Mouse (Mus musculus): ENCODE data around the gene Kcnab1. TPM values are rescaled to one million over a fixed set of nuclear protein-coding genes. Genes with fewer than 3 reads are reported as not detected.

Gene Kcnab1
- total and polyA plus RNA-seq, 3 experiments = 0.38 to 0.81 (median 0.76) TPM

DNA sequence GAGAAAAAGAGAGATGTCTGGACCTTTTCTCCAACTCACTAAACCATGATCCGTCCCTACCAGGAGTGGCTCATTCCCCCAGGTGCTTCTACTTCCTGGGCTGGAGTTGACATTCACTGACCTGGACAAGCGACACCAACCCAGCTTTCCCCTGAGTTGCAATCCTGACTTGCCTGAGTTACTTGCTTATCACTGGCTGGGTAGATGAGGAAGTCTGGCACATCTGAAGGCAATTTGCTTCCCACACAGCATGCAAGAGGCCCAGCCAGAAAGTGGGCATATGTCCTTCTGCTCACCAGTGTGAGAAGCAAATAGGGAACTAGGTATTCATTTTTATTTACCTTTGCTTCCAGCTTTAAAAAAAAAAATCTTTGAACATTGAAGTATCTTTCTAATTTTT, 174.2 kb downstream of the Kcnab1 start:
- H3K79me2 ChIP-seq (replicated peaks; ENCODE audit: control insufficient read depth, extremely low read depth, insufficient read depth, poor library complexity, severe bottlenecking) = no peaks in the 10 kb centered on the region
- no peaks in the 10 kb centered on the region for H3K4me1 ChIP-seq (ENCODE audit: control insufficient read depth in 1 of 2, insufficient read depth in 2 of 2)
- H3K27ac ChIP-seq (ENCODE audit: insufficient read depth, low read depth) = no peak overlapping the region
- TF ChIP-seq UBTF (IDR thresholded peaks at IDR 0.05; ENCODE audit: low read depth, low read length) (no peak), SIN3A (IDR thresholded peaks at IDR 0.05; ENCODE audit: low read length) (no peak), RCOR1 (conservative IDR thresholded peaks at IDR 0.05; ENCODE audit: low read depth, low read length) (no peak), RAD21 (IDR thresholded peaks at IDR 0.05; ENCODE audit: low read depth, low read length) (no peak), ZNF384 (IDR thresholded peaks at IDR 0.05; ENCODE audit: low read depth, low read length) (no peak), MAX (IDR thresholded peaks at IDR 0.05; ENCODE audit: low read length) (no peak), CHD2 (IDR thresholded peaks at IDR 0.05; ENCODE audit: low read length) (no peak), PAX5 (IDR thresholded peaks at IDR 0.05; ENCODE audit: low read length) (no peak), POLR2A (IDR thresholded peaks at IDR 0.05; ENCODE audit: low read depth, low read length) (no peak), IRF4 (IDR thresholded peaks at IDR 0.05; ENCODE audit: low read depth, low read length) (no peak)
- in situ Hi-C loops (cut with MboI; ENCODE audit: low pct_ligation_motif_present, low pct_unique_long_range_greater_than_20kb, low sequenced_read_pairs) (no loop called here), dilution Hi-C loops (cut with MboI; ENCODE audit: extremely low pct_ligation_motif_present, extremely low pct_unique_long_range_greater_than_20kb, low sequenced_read_pairs) (no loop called here)
- no peaks in the 10 kb centered on the region for H3K27me3 ChIP-seq (replicated peaks)
- no peaks in the 10 kb centered on the region for H3K36me3 ChIP-seq (replicated peaks in 1 of 2; ENCODE audit: control insufficient read depth in 1 of 2, insufficient read depth in 1 of 2, low read length in 1 of 2)
- H3K4me2 ChIP-seq (ENCODE audit: insufficient read depth, low read depth, poor library complexity, severe bottlenecking) = no peak overlapping the region
- peaks cover 3% of the 10 kb centered on the region for H3K9me3 ChIP-seq (replicated peaks; ENCODE audit: low read length)
- no peak overlapping the region for H3K9ac ChIP-seq (ENCODE audit: insufficient read depth, low read depth)
- H3K4me3 ChIP-seq (replicated peaks in 1 of 3; ENCODE audit: low read depth in 2 of 3, low read length in 2 of 3, poor library complexity in 1 of 3) = no peak overlapping the region
- DNase-seq (ENCODE audit: extremely low read depth) = no peak

DNA sequence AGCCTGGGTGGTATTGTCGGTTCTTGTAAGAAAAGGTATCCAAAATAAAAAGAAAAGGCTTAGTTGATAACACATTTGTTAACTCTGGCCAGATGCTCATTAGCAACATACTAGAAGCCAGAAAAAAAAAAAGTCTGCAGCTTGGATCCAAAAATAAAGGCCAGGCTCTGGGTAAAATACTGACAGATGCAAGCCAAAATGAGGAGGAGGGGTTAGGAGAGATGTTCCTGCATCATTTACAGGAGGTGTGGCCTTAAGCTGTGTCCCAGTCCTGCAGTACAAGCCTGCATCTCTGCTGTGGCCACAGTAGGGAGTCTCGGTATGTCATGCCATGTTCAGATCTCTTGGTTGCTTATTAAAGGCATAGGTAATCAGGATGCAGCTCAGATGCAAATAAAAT, 179.8 kb downstream of the Kcnab1 start:
- no peak for TF ChIP-seq MAZ (IDR thresholded peaks at IDR 0.05; ENCODE audit: low read depth, low read length)
- no peak for TF ChIP-seq BHLHE40 (IDR thresholded peaks at IDR 0.05; ENCODE audit: low read depth, low read length)
- TF ChIP-seq CTCF (conservative IDR thresholded peaks at IDR 0.05 in 1 of 2, IDR thresholded peaks at IDR 0.05 in 1 of 2; ENCODE audit: low read depth in 2 of 2, low read length in 2 of 2) = no peak
- no peak for TF ChIP-seq NRF1 (IDR thresholded peaks at IDR 0.05; ENCODE audit: low read depth, low read length)
- no peak for TF ChIP-seq MEF2A (IDR thresholded peaks at IDR 0.05; ENCODE audit: borderline replicate concordance, low read depth, low read length)
- TF ChIP-seq SIN3A (IDR thresholded peaks at IDR 0.05; ENCODE audit: low read length) = no peak
- TF ChIP-seq POLR2A (IDR thresholded peaks at IDR 0.05; ENCODE audit: low read depth, low read length) = no peak
- dilution Hi-C loops (cut with MboI; ENCODE audit: extremely low pct_ligation_motif_present, extremely low pct_unique_long_range_greater_than_20kb, low sequenced_read_pairs) = no loop called here
- Histone ChIP-seq H3K4me1 (ENCODE audit: control insufficient read depth in 1 of 2, insufficient read depth in 2 of 2) (no peaks in the 10 kb centered on the region), H3K27me3 (replicated peaks) (no peaks in the 10 kb centered on the region), H3K4me3 (replicated peaks in 1 of 3; ENCODE audit: low read depth in 2 of 3, low read length in 2 of 3, poor library complexity in 1 of 3) (no peak overlapping the region), H3K4me2 (ENCODE audit: insufficient read depth, low read depth, poor library complexity, severe bottlenecking) (no peak overlapping the region), H3K79me2 (replicated peaks; ENCODE audit: control insufficient read depth, extremely low read depth, insufficient read depth, poor library complexity, severe bottlenecking) (no peaks in the 10 kb centered on the region), H3K36me3 (replicated peaks in 1 of 2; ENCODE audit: control insufficient read depth in 1 of 2, insufficient read depth in 1 of 2, low read length in 1 of 2) (no peaks in the 10 kb centered on the region), H3K9ac (ENCODE audit: insufficient read depth, low read depth) (no peak overlapping the region), H3K27ac (ENCODE audit: insufficient read depth, low read depth) (no peak overlapping the region), H3K9me3 (replicated peaks; ENCODE audit: low read length) (no peaks in the 10 kb centered on the region)
- DNase-seq (ENCODE audit: extremely low read depth) = no peak
- in situ Hi-C loops (cut with MboI; ENCODE audit: low pct_ligation_motif_present, low pct_unique_long_range_greater_than_20kb, low sequenced_read_pairs) = no loop called here

DNA sequence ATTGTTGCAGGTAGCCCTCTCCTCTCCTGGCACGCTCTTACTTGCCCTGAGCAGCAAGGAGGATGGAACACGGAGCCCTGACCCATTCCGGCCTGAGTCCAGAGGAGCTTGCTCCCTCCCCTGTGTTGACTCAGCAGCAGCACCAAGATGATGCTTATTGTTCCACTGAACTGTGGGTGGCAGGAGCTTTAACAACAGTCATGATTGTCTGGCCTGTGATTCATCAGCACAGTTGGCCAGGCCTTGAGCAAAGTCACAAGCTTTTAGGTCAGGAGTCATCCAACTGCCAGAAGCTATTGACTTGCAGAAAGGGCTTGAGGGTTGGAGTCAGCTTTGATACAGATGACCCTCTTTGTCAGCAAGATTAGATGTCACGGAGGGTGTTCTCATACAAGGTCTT, 187.8 kb downstream of the Kcnab1 start:
- Histone ChIP-seq H3K27ac (ENCODE audit: insufficient read depth, low read depth) (no peak overlapping the region), H3K27me3 (replicated peaks) (no peaks in the 10 kb centered on the region), H3K9ac (ENCODE audit: insufficient read depth, low read depth) (no peak overlapping the region), H3K4me3 (replicated peaks in 1 of 3; ENCODE audit: low read depth in 2 of 3, low read length in 2 of 3, poor library complexity in 1 of 3) (no peak overlapping the region), H3K36me3 (replicated peaks in 1 of 2; ENCODE audit: control insufficient read depth in 1 of 2, insufficient read depth in 1 of 2, low read length in 1 of 2) (no peaks in the 10 kb centered on the region), H3K4me1 (ENCODE audit: control insufficient read depth in 1 of 2, insufficient read depth in 2 of 2) (0 out of 4 replicates have a peak, but pooled peaks cover 0 to 4% of the 10 kb centered on the region in 2 experiments), H3K79me2 (replicated peaks; ENCODE audit: control insufficient read depth, extremely low read depth, insufficient read depth, poor library complexity, severe bottlenecking) (no peaks in the 10 kb centered on the region), H3K4me2 (ENCODE audit: insufficient read depth, low read depth, poor library complexity, severe bottlenecking) (no peak overlapping the region), H3K9me3 (replicated peaks; ENCODE audit: low read length) (no peaks in the 10 kb centered on the region)
- DNase-seq (ENCODE audit: extremely low read depth) = no peak
- in situ Hi-C loops (cut with MboI; ENCODE audit: low pct_ligation_motif_present, low pct_unique_long_range_greater_than_20kb, low sequenced_read_pairs) = no loop called here
- dilution Hi-C loops (cut with MboI; ENCODE audit: extremely low pct_ligation_motif_present, extremely low pct_unique_long_range_greater_than_20kb, low sequenced_read_pairs) = no loop called here
- TF ChIP-seq ELF1 (IDR thresholded peaks at IDR 0.05; ENCODE audit: low read depth, low read length) (no peak), HCFC1 (IDR thresholded peaks at IDR 0.05; ENCODE audit: low read depth, low read length) (no peak), E2F4 (IDR thresholded peaks at IDR 0.05; ENCODE audit: insufficient replicate concordance, low read depth, low read length) (no peak), ZNF384 (IDR thresholded peaks at IDR 0.05; ENCODE audit: low read depth, low read length) (no peak), CHD1 (IDR thresholded peaks at IDR 0.05; ENCODE audit: low read depth, low read length) (no peak), SMC3 (IDR thresholded peaks at IDR 0.05; ENCODE audit: low read depth, low read length) (no peak), USF1 (IDR thresholded peaks at IDR 0.05; ENCODE audit: low read depth, low read length) (no peak), ZKSCAN1 (IDR thresholded peaks at IDR 0.05; ENCODE audit: borderline replicate concordance, low read depth, low read length) (no peak), RCOR1 (conservative IDR thresholded peaks at IDR 0.05; ENCODE audit: low read depth, low read length) (no peak), MXI1 (IDR thresholded peaks at IDR 0.05; ENCODE audit: low read depth, low read length) (no peak), USF2 (conservative IDR thresholded peaks at IDR 0.05; ENCODE audit: low read depth, low read length) (no peak), POLR2AphosphoS2 (IDR thresholded peaks at IDR 0.05; ENCODE audit: low read depth, low read length) (no peak), EP300 (IDR thresholded peaks at IDR 0.05; ENCODE audit: low read length) (no peak), MAFK (IDR thresholded peaks at IDR 0.05; ENCODE audit: insufficient replicate concordance, low read length) (no peak), KAT2A (IDR thresholded peaks at IDR 0.05; ENCODE audit: insufficient replicate concordance, low read length) (no peak)
